Mouse (Mus musculus) limb, embryonic 14.5 days (tissue): Measurements from ENCODE around the gene Defb33. TPM values are rescaled to one million over a fixed set of nuclear protein-coding genes. Genes with fewer than 3 reads are reported as not detected.

Source experiments
- ATAC-seq: fragments of 200-750 bp; cut with Nextera tagmentation; 2 replicates; pipeline ENCODE4 v1.8.0; 2017; ENCODE audit warnings: low read depth, moderate number of reproducible peaks, moderate TSS enrichment; ENCODE audit not compliant: low FRiP score
- DNase-seq: peaks from one replicate; pipeline ENCODE4 v3.0.0-alpha.2; 2015; ENCODE audit warnings: low spot score
- H3K27ac ChIP-seq: fragments of 300-500 bp; sonication (generic); replicated peaks from 2 replicates; pipeline ENCODE4 v1.5.1; 2014; ENCODE audit warnings: low read depth, mild to moderate bottlenecking, low read length, moderate library complexity, mixed read lengths
- H3K27me3 ChIP-seq: fragments of 300-500 bp; sonication (generic); 2 replicates; pipeline ENCODE4 v1.6.1; 2014; ENCODE audit warnings: low read length, mixed read lengths; ENCODE audit not compliant: control insufficient read depth, insufficient read depth
- H3K36me3 ChIP-seq: fragments of 300-500 bp; sonication (generic); 2 replicates; pipeline ENCODE4 v1.6.1; 2014; ENCODE audit warnings: mild to moderate bottlenecking, low read length, moderate library complexity, mixed read lengths; ENCODE audit not compliant: control insufficient read depth, insufficient read depth
- H3K4me1 ChIP-seq: fragments of 300-500 bp; sonication (generic); 2 replicates; pipeline ENCODE4 v1.6.1; 2014; ENCODE audit warnings: antibody characterized with exemption, low read length, mixed read lengths; ENCODE audit not compliant: control insufficient read depth, insufficient read depth
- H3K4me2 ChIP-seq: fragments of 300-500 bp; sonication (generic); replicated peaks from 2 replicates; pipeline ENCODE4 v1.6.1; 2014; ENCODE audit warnings: low read depth, mild to moderate bottlenecking, low read length, moderate library complexity; ENCODE audit not compliant: severe bottlenecking
- H3K4me3 ChIP-seq: fragments of 300-500 bp; sonication (generic); replicated peaks from 2 replicates; pipeline ENCODE4 v1.5.1; 2014; ENCODE audit warnings: low read length
- H3K9ac ChIP-seq: fragments of 300-500 bp; sonication (generic); 2 replicates; pipeline ENCODE4 v1.6.1; 2014; ENCODE audit warnings: mild to moderate bottlenecking, low read depth, low read length, moderate library complexity; ENCODE audit not compliant: severe bottlenecking
- H3K9me3 ChIP-seq: fragments of 300-500 bp; sonication (generic); 2 replicates; pipeline ENCODE4 v1.6.1; 2016; ENCODE audit warnings: low read length; ENCODE audit not compliant: control insufficient read depth
- POLR2A ChIP-seq: fragments of 200-500 bp; IDR thresholded peaks from 2 replicates; pipeline ENCODE4 v1.8.0; 2012; ENCODE audit warnings: inconsistent platforms, mild to moderate bottlenecking, moderate library complexity, borderline replicate concordance; ENCODE audit not compliant: insufficient read depth, insufficient read length; ENCODE audit errors: extremely low read depth
- WGBS: fragments of 180-500 bp; shearing (Covaris S2); extraction: QIAGEN DNeasy Blood & Tissue Kit; methylation state at CpG from one replicate; pipeline ENCODE4 v1.1.7; 2014; 5-methylcytosine and 5-hydroxymethylcytosine counted together
- polyA plus RNA-seq, 2 experiments: library from polyadenylated mRNA; depleted of rRNA in 1 of 2; stranded (reverse) in 1 of 2; unstranded in 1 of 2; fragments of >200 nt; fragmentation: Nextera tagmentation in 1 of 2; extraction: Ambion mirVana in 1 of 2; gene quantifications; 2 replicates each; pipeline versions ENCODE4 v1.2.1 to v1.2.3; 2012 to 2014

Defb33 gene
- polyA plus RNA-seq, 2 experiments, result not detected

- WGBS, result 76% methylated on average over 3 of the region's 3 CpGs
- no peak for ATAC-seq
- TF ChIP-seq POLR2A, result no peak
- Histone ChIP-seq H3K4me2 (no peak within 1 kb of the TSS), H3K9me3 (no peaks in the 10 kb centered on the region), H3K27ac (no peak within 1 kb of the TSS), H3K36me3 (no peaks in the 10 kb centered on the region), H3K27me3 (no peaks in the 10 kb centered on the region), H3K4me1 (no peaks in the 10 kb centered on the region), H3K9ac (no peak within 1 kb of the TSS), H3K4me3 (no peak within 1 kb of the TSS)
- DNase-seq, result no peak
Observed at GRCm38 (mm10) chr8:20921971-20922370, 29.5 kb downstream of the Defb33 start, which contains the start of gene Gm6040. Gene Gm6040 (minus strand): TSS chr8:20922071.

GRCm38 (mm10) chr8:20944610-20945009 is 52.1 kb downstream of the Defb33 start, which contains the start of gene AY761185:
Gene AY761185 (minus strand): TSS chr8:20944710.
- Histone ChIP-seq H3K27ac (no peak within 1 kb of the TSS), H3K9me3 (no peaks in the 10 kb centered on the region), H3K27me3 (no peaks in the 10 kb centered on the region), H3K4me3 (no peak within 1 kb of the TSS), H3K36me3 (no peaks in the 10 kb centered on the region), H3K9ac (no peak within 1 kb of the TSS), H3K4me1 (no peaks in the 10 kb centered on the region), H3K4me2 (no peak within 1 kb of the TSS)
- DNase-seq (no peak), ATAC-seq (no peak)
- no peak for TF ChIP-seq POLR2A
- WGBS, result 83% methylated on average over 3 of the region's 3 CpGs

Other genes starting within 250 kb of the Defb33 start
- gene Gm15056, start 10.0 kb downstream of the Defb33 start, polyA plus RNA-seq (2012; rRNA removed), result not detected in 2 replicates
- gene Gm15056, start 10.0 kb downstream of the Defb33 start, polyA plus RNA-seq (2014; fragmentation: Nextera tagmentation; extraction: Ambion mirVana), result not detected in 2 replicates
- gene Gm6040, start 29.4 kb downstream of the Defb33 start, polyA plus RNA-seq (2012; rRNA removed), result not detected in 2 replicates
- not detected in 2 replicates for gene Gm6040, start 29.4 kb downstream of the Defb33 start, polyA plus RNA-seq (2014; fragmentation: Nextera tagmentation; extraction: Ambion mirVana)
- gene AY761185, start 52.0 kb downstream of the Defb33 start, polyA plus RNA-seq (2012; rRNA removed), result not detected in 2 replicates
- not detected in 2 replicates for gene AY761185, start 52.0 kb downstream of the Defb33 start, polyA plus RNA-seq (2014; fragmentation: Nextera tagmentation; extraction: Ambion mirVana)
- gene Defa21, start 132.9 kb downstream of the Defb33 start, polyA plus RNA-seq (2012; rRNA removed), result 0.49 and 0.52 TPM in 2 replicates
- not detected in 2 replicates for gene Defa21, start 132.9 kb downstream of the Defb33 start, polyA plus RNA-seq (2014; fragmentation: Nextera tagmentation; extraction: Ambion mirVana)
- gene Defa23, start 162.4 kb downstream of the Defb33 start, polyA plus RNA-seq (2012; rRNA removed), result not detected in 2 replicates
- not detected in 2 replicates for gene Defa23, start 162.4 kb downstream of the Defb33 start, polyA plus RNA-seq (2014; fragmentation: Nextera tagmentation; extraction: Ambion mirVana)
- gene Defa35, start 172.4 kb downstream of the Defb33 start, polyA plus RNA-seq (2012; rRNA removed), result not detected in 2 replicates
- not detected in 2 replicates for gene Defa35, start 172.4 kb downstream of the Defb33 start, polyA plus RNA-seq (2014; fragmentation: Nextera tagmentation; extraction: Ambion mirVana)
- not detected in 2 replicates for gene Defa25, start 191.8 kb downstream of the Defb33 start, polyA plus RNA-seq (2012; rRNA removed)
- gene Defa25, start 191.8 kb downstream of the Defb33 start, polyA plus RNA-seq (2014; fragmentation: Nextera tagmentation; extraction: Ambion mirVana), result not detected in 2 replicates
- not detected in 2 replicates for gene Gm14851, start 203.4 kb downstream of the Defb33 start, polyA plus RNA-seq (2012; rRNA removed)
- gene Gm14851, start 203.4 kb downstream of the Defb33 start, polyA plus RNA-seq (2014; fragmentation: Nextera tagmentation; extraction: Ambion mirVana), result not detected in 2 replicates
- gene Defa30, start 242.0 kb downstream of the Defb33 start, polyA plus RNA-seq (2012; rRNA removed), result not detected in 2 replicates
- not detected in 2 replicates for gene Defa30, start 242.0 kb downstream of the Defb33 start, polyA plus RNA-seq (2014; fragmentation: Nextera tagmentation; extraction: Ambion mirVana)